Mouse (Mus musculus) neural tube, embryonic 15.5 days (tissue): ENCODE data around the gene Suz12. TPM values are rescaled to one million over a fixed set of nuclear protein-coding genes. Genes with fewer than 3 reads are reported as not detected.

Source experiments
- ATAC-seq: fragments of 200-750 bp; cut with Nextera tagmentation; 2 replicates; pipeline ENCODE4 v1.8.0; 2017; ENCODE audit warnings: mild to moderate bottlenecking, moderate TSS enrichment, moderate library complexity; ENCODE audit not compliant: low FRiP score
- H3K27ac ChIP-seq: fragments of 300-500 bp; sonication (generic); replicated peaks from 2 replicates; pipeline ENCODE4 v1.5.1; 2015; ENCODE audit warnings: mild to moderate bottlenecking, inconsistent platforms
- H3K27me3 ChIP-seq: fragments of 300-500 bp; sonication (generic); replicated peaks from 2 replicates; pipeline ENCODE4 v1.6.1; 2015; ENCODE audit warnings: inconsistent platforms
- H3K36me3 ChIP-seq: fragments of 300-500 bp; sonication (generic); 2 replicates; pipeline ENCODE4 v1.6.1; 2015; ENCODE audit warnings: inconsistent platforms
- H3K4me1 ChIP-seq: fragments of 300-500 bp; sonication (generic); 2 replicates; pipeline ENCODE4 v1.6.1; 2015; ENCODE audit warnings: inconsistent platforms
- H3K4me2 ChIP-seq: fragments of 300-500 bp; sonication (generic); 2 replicates; pipeline ENCODE4 v1.6.1; 2015; ENCODE audit warnings: inconsistent platforms, mild to moderate bottlenecking, moderate library complexity
- H3K4me3 ChIP-seq: fragments of 300-500 bp; sonication (generic); replicated peaks from 2 replicates; pipeline ENCODE4 v1.5.1; 2015; ENCODE audit warnings: mild to moderate bottlenecking, inconsistent platforms
- H3K9ac ChIP-seq: fragments of 300-500 bp; sonication (generic); replicated peaks from 2 replicates; pipeline ENCODE4 v1.6.1; 2015; ENCODE audit warnings: mild to moderate bottlenecking, inconsistent platforms
- H3K9me3 ChIP-seq: fragments of 300-500 bp; sonication (generic); replicated peaks from 2 replicates; pipeline ENCODE4 v1.6.1; 2016; ENCODE audit warnings: inconsistent platforms
- WGBS: fragments of 180-500 bp; shearing (Covaris S2); methylation state at CpG from one replicate; pipeline ENCODE4 v1.1.7; 2015; ENCODE audit warnings: mixed read lengths; 5-methylcytosine and 5-hydroxymethylcytosine counted together
- polyA plus RNA-seq: library from polyadenylated mRNA; unstranded; fragments of >200 nt; fragmentation: Nextera tagmentation; extraction: Ambion mirVana; gene quantifications from 2 replicates; pipeline ENCODE4 v1.2.1, GENCODE M21; 2015

The Suz12 gene
- polyA plus RNA-seq, 1 experiment from 2014 or later, result 11.1 TPM

DNA sequence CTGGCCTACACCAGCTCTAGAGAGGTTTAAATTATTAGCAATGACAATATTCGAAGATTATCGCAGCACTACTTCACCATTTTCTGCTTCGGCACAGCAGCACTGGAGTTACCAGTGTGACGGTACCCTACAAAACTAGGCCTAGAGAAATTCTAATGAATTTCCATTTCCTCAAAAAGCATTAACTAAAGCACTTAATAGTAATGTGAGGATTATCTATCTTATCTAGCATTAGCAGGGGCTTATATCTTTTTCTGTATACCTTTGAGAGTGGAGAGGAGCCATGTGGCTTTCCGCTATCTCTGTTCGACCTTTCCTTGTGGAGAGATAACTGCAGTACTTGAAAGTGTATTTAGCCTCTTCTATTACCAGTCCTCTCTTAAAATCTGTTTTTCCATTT lies 86.8 kb downstream of the Suz12 start:
- Histone ChIP-seq H3K36me3 (no peaks in the 10 kb centered on the region), H3K9me3 (no peaks in the 10 kb centered on the region), H3K4me2 (peak overlapping the region; percentile 84), H3K4me3 (peak overlapping the region; percentile 93), H3K27me3 (no peaks in the 10 kb centered on the region), H3K4me1 (peaks cover 18% of the 10 kb centered on the region), H3K27ac (no peak overlapping the region), H3K9ac (peak overlapping the region; percentile 92; the same call in 1 of the 2 replicates)
- no peak for ATAC-seq
- 72% methylated on average over 6 of the region's 6 CpGs for WGBS

DNA sequence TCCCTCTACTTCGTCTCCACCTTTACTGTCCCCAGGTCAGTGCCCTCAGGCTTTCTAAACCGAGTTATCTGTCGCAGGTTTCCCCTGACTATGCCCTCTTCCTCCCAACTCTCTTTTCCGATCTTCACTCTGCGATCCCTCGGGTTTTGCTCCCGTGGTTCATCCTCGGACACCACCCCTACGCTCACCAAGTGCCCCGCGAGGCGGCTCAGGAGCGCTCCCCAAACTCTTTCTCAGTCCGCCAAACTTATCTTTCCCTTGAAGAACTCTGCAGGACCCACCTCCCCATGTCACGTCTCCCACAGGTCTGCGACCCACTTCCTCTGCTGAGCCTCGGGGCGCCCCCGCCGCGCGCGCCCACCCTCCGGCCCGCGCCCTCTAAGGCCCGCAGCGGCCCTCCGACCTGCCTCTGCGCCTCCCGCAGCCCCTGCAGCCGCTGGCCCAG lies 87.5 kb downstream of the Suz12 start:
- Histone ChIP-seq H3K27ac (peak overlapping the region; percentile 85), H3K4me3 (peak overlapping the region; percentile 93), H3K4me1 (peaks cover 18% of the 10 kb centered on the region), H3K36me3 (no peaks in the 10 kb centered on the region), H3K4me2 (peak overlapping the region; percentile 84), H3K9ac (peak overlapping the region; percentile 92), H3K27me3 (no peaks in the 10 kb centered on the region), H3K9me3 (no peaks in the 10 kb centered on the region)
- under 1% methylated on average over 32 of the region's 32 CpGs for WGBS
- ATAC-seq, result peak; percentile 79; the same call in 1 of the 2 replicates

DNA sequence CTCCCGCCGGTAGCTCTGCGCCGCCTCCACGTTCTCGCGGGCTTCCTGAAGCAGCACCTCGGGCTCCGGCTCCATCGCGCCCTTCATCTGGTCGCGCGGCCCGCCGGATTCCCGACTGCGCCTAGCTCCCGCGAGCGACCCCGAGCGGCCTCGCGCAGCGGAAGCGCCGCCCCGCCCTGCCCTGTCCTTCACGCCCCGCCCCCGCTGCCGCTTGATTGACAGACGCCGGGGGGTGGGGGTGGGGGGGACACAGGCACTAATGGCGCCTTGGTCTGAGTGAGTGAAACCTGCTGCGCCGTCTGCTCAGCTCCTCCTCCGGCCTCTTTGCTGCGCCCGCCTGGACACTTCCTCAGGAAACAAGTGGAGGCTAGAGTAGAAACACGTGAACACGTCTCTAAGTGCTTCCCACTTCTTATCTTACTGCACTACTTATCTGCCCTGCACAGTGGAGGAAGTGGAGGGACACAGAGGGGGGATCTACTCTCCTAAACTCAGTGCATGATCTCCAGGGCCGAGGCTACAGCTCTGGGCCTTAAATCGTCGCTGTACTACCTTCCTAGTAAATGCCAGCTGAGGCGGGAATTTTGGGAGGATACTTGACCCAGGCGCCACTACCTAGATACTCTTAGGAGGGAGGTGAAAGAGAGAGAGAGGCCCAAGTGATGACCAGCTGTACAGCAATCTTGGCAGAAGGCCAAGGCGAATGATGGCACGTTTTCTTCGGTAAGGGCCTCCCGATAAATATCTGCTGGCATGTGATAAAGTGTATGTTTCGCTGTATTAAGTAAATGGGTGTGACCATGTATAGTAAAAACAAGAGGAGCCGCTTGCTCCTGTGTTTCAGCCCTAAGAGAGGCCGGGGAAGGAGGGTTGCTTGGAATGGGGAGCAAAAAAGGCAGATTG lies 88.2 kb downstream of the Suz12 start, which contains the start of gene Crlf3:
Crlf3 (minus strand) TSS at position 166 of the 903 bp plus-strand sequence.
- no peaks in the 10 kb centered on the region for H3K27me3 ChIP-seq
- H3K4me3 ChIP-seq, result peak within 1 kb of the TSS; percentile 93
- H3K9me3 ChIP-seq, result no peaks in the 10 kb centered on the region
- WGBS, result 6% methylated on average over 55 of the region's 55 CpGs
- no peaks in the 10 kb centered on the region for H3K36me3 ChIP-seq
- H3K9ac ChIP-seq, result peak within 1 kb of the TSS; percentile 92
- peaks cover 18% of the 10 kb centered on the region for H3K4me1 ChIP-seq
- ATAC-seq, result peak; percentile 94
- H3K4me2 ChIP-seq, result peak within 1 kb of the TSS; percentile 84
- peak within 1 kb of the TSS; percentile 85 for H3K27ac ChIP-seq

DNA sequence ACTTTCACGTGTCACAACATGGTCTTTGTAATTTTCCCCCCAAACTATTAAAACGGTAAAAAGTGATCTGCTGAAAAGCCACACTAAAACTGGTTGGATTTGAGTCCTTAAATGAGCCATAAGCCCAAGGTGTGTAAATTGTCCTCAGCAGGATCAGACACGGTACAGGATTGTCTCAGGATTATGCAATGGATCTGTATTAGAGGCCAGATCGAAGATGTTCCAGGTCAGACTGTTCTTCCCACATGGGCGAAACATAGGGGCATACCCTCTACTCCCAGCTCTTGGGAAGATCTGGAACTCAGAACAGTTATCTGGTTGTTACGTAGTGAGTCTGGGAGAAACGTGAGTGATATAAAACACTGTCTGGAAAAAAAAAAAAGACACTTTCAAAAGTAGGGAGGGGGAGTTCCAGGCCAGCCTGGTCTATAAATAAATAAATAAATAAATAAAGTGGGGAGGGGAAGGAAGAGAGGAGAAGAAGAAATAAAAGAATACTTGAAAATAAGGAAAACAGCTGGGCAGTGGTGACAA lies 88.9 kb downstream of the Suz12 start:
- Histone ChIP-seq H3K27me3 (no peaks in the 10 kb centered on the region), H3K9me3 (no peaks in the 10 kb centered on the region), H3K36me3 (no peaks in the 10 kb centered on the region), H3K4me3 (no peak overlapping the region), H3K9ac (no peak overlapping the region), H3K27ac (peak overlapping the region; percentile 85; the same call in 1 of the 2 replicates), H3K4me2 (peak overlapping the region; percentile 84; the same call in 1 of the 2 replicates), H3K4me1 (peaks cover 18% of the 10 kb centered on the region)
- ATAC-seq, result no peak
- 87% methylated on average over 7 of the region's 7 CpGs for WGBS

Other genes with a start within 250 kb of the Suz12 start
- gene Utp6, start 30.7 kb upstream of the Suz12 start, polyA plus RNA-seq, result 35.3 and 44.4 TPM in 2 replicates
- 14.3 and 27.7 TPM in 2 replicates for gene Crlf3, start 87.9 kb downstream of the Suz12 start, polyA plus RNA-seq
- gene Atad5, start 96.3 kb downstream of the Suz12 start, polyA plus RNA-seq, result 3.5 and 6.2 TPM in 2 replicates
- gene Tefm, start 149.1 kb downstream of the Suz12 start, polyA plus RNA-seq, result 21.9 and 26.3 TPM in 2 replicates
- gene Adap2, start 161.0 kb downstream of the Suz12 start, polyA plus RNA-seq, result 3.4 and 4.1 TPM in 2 replicates
- gene Rnf135, start 190.7 kb downstream of the Suz12 start, polyA plus RNA-seq, result 2.9 and 6.2 TPM in 2 replicates
- gene Rhot1, start 215.9 kb downstream of the Suz12 start, polyA plus RNA-seq, result 70.2 and 72.9 TPM in 2 replicates